Mouse (Mus musculus) MN1 (cell line): ENCODE results near the gene 1600012H06Rik.
"Not testable (repeated sequence)": the region's sequence is repeated elsewhere in the genome, so short reads cannot be mapped to it uniquely, and the experiment has no call there.

Source experiments
- DNase-seq: peaks from one replicate; pipeline ENCODE4 v3.0.0-alpha.2; 2016; ENCODE audit warnings: low spot score

Gene 1600012H06Rik

GRCm38 (mm10) chr17:14944551-14944950, 1.6 kb downstream of the 1600012H06Rik start:
- no peak for DNase-seq

- no peak for DNase-seq
Observed at GRCm38 (mm10) chr17:14949161-14949827, 6.3 kb downstream of the 1600012H06Rik start.

- DNase-seq = no peak
Observed at GRCm38 (mm10) chr17:14953452-14953851, 10.5 kb downstream of the 1600012H06Rik start.

- no peak for DNase-seq
Observed at GRCm38 (mm10) chr17:14958686-14959327, 15.8 kb downstream of the 1600012H06Rik start.

- peak; percentile 60 for DNase-seq
Observed at GRCm38 (mm10) chr17:14959979-14960378, 17.0 kb downstream of the 1600012H06Rik start.

- DNase-seq = no peak
Observed at GRCm38 (mm10) chr17:14960520-14960919, 17.5 kb downstream of the 1600012H06Rik start.

- DNase-seq = peak; percentile 38
Observed at GRCm38 (mm10) chr17:14960951-14961556, 18.1 kb downstream of the 1600012H06Rik start, which contains the start of gene Phf10. TSS of gene Phf10 (minus strand) at chr17:14961273.

GRCm38 (mm10) chr17:14961557-14962154, 18.7 kb downstream of the 1600012H06Rik start:
- not testable (repeated sequence) for DNase-seq

- DNase-seq = not testable (repeated sequence)
Observed at GRCm38 (mm10) chr17:14968373-14968913, 25.5 kb downstream of the 1600012H06Rik start.

- DNase-seq = not testable (repeated sequence)
Observed at GRCm38 (mm10) chr17:14977718-14978361, 34.9 kb downstream of the 1600012H06Rik start.

- not testable (repeated sequence) for DNase-seq
Observed at GRCm38 (mm10) chr17:14978362-14979038, 35.5 kb downstream of the 1600012H06Rik start, which contains the start of the genes 9030025P20Rik and Gm3417. TSS of gene 9030025P20Rik (plus strand) at chr17:14978468. TSS of gene Gm3417 (minus strand) at chr17:14978790.

GRCm38 (mm10) chr17:14990116-14990702, 47.2 kb downstream of the 1600012H06Rik start:
- DNase-seq = not testable (repeated sequence)

- DNase-seq = not testable (repeated sequence)
Observed at GRCm38 (mm10) chr17:14992522-14993138, 49.6 kb downstream of the 1600012H06Rik start.

GRCm38 (mm10) chr17:14993139-14993832, 50.3 kb downstream of the 1600012H06Rik start:
- not testable (repeated sequence) for DNase-seq

- DNase-seq = not testable (repeated sequence)
Observed at GRCm38 (mm10) chr17:14994140-14994539, 51.2 kb downstream of the 1600012H06Rik start.

GRCm38 (mm10) chr17:15000047-15000446, 57.1 kb downstream of the 1600012H06Rik start:
- DNase-seq = not testable (repeated sequence)

GRCm38 (mm10) chr17:15009088-15009487, 66.1 kb downstream of the 1600012H06Rik start:
- not testable (repeated sequence) for DNase-seq
